Comparison of ENCODE assay signal across 8 mouse cellular contexts in genomic region chr17:28986833-28987232, GRCm38 (mm10). TPM values are rescaled to one million over a fixed set of nuclear protein-coding genes. Genes with fewer than 3 reads are reported as not detected.
DNase-seq lines count a peak whose midpoint lies in the region; ATAC-seq lines count a peak whose summit lies in the region.

No protein-coding gene starts in this region.

- peaks cover 92% of the 10 kb centered on the region for H3K36me3 ChIP-seq in neural tube, embryonic 15.5 days
- H3K36me3 ChIP-seq in embryonic facial prominence, embryonic 11.5 days (replicated peaks; ENCODE audit: control insufficient read depth, insufficient read depth, low read depth, low read length) = no peaks in the 10 kb centered on the region; the same call in 1 of the 2 replicates
- peaks cover 27% of the 10 kb centered on the region for H3K36me3 ChIP-seq in intestine, embryonic 15.5 days

- ATAC-seq in neural tube, embryonic 15.5 days (ENCODE audit: low FRiP score) = no peak
- no peak for ATAC-seq in embryonic facial prominence, embryonic 11.5 days (replicated peaks; ENCODE audit: insufficient number of reproducible peaks, low FRiP score, low TSS enrichment, low read depth)
- ATAC-seq in intestine, embryonic 15.5 days = no peak

- 0 out of 2 replicates have a peak, but pooled peaks cover 2% of the 10 kb centered on the region for H3K4me1 ChIP-seq in neural tube, embryonic 15.5 days
- no peaks in the 10 kb centered on the region for H3K4me1 ChIP-seq in embryonic facial prominence, embryonic 11.5 days (ENCODE audit: control insufficient read depth, insufficient read depth, low read length)
- H3K4me1 ChIP-seq in intestine, embryonic 15.5 days (replicated peaks) = no peaks in the 10 kb centered on the region

- no peak overlapping the region for H3K9ac ChIP-seq in neural tube, embryonic 15.5 days (replicated peaks)
- no peak overlapping the region for H3K9ac ChIP-seq in embryonic facial prominence, embryonic 11.5 days (replicated peaks; ENCODE audit: low read length)
- no peak overlapping the region for H3K9ac ChIP-seq in intestine, embryonic 15.5 days

- H3K9me3 ChIP-seq in neural tube, embryonic 15.5 days (replicated peaks) = no peaks in the 10 kb centered on the region
- no peaks in the 10 kb centered on the region for H3K9me3 ChIP-seq in embryonic facial prominence, embryonic 11.5 days (replicated peaks; ENCODE audit: control insufficient read depth, low read length)
- H3K9me3 ChIP-seq in intestine, embryonic 15.5 days = no peaks in the 10 kb centered on the region

- H3K4me2 ChIP-seq in neural tube, embryonic 15.5 days = no peak overlapping the region
- H3K4me2 ChIP-seq in embryonic facial prominence, embryonic 11.5 days (ENCODE audit: low read depth, low read length) = no peak overlapping the region
- no peak overlapping the region for H3K4me2 ChIP-seq in intestine, embryonic 15.5 days (replicated peaks)

- H3K4me3 ChIP-seq in neural tube, embryonic 15.5 days (replicated peaks) = no peak overlapping the region
- H3K4me3 ChIP-seq in embryonic facial prominence, embryonic 11.5 days (ENCODE audit: low read depth, low read length) = no peak overlapping the region
- H3K4me3 ChIP-seq in intestine, embryonic 15.5 days (replicated peaks) = no peak overlapping the region

- DNase-seq in embryo, embryonic 10 days (ENCODE audit: low spot score) = peak; percentile 43
- DNase-seq in embryo, embryonic 9.5 days (ENCODE audit: extremely low spot score) = no peak
- DNase-seq in neural tube, embryonic 10.5 days (ENCODE audit: extremely low spot score, low spot score) = peak; percentile 26
- peak; percentile 57 for DNase-seq in embryonic facial prominence, embryonic 11.5 days (ENCODE audit: low spot score)
- peak; percentile 50 for DNase-seq in naive thymus-derived CD4-positive, alpha-beta T cell, adult 2 months (ENCODE audit: low read depth)
- no peak for DNase-seq in left cerebral cortex, adult 11 months (ENCODE audit: low spot score)

- H3K27ac ChIP-seq in neural tube, embryonic 15.5 days (replicated peaks) = no peak overlapping the region
- H3K27ac ChIP-seq in embryonic facial prominence, embryonic 11.5 days (replicated peaks; ENCODE audit: low read depth, low read length) = no peak overlapping the region
- H3K27ac ChIP-seq in intestine, embryonic 15.5 days = no peak overlapping the region

- no peaks in the 10 kb centered on the region for H3K27me3 ChIP-seq in neural tube, embryonic 15.5 days (replicated peaks)
- H3K27me3 ChIP-seq in embryonic facial prominence, embryonic 11.5 days (ENCODE audit: control insufficient read depth, insufficient read depth, low read length) = no peaks in the 10 kb centered on the region
- no peaks in the 10 kb centered on the region for H3K27me3 ChIP-seq in intestine, embryonic 15.5 days (replicated peaks)

RNA-seq across cellular contexts. Expression of gene Stk38, which starts 21.0 kb away (rescaled TPM):
- polyA plus RNA-seq in neural tube, embryonic 15.5 days (2015; fragmentation: Nextera tagmentation; extraction: Ambion mirVana) = 81.2 and 82.1 TPM in 2 replicates
- 121 and 127 TPM in 2 replicates for polyA plus RNA-seq in embryonic facial prominence, embryonic 11.5 days (2014; fragmentation: Nextera tagmentation; extraction: Ambion mirVana)
- polyA plus RNA-seq in intestine, embryonic 15.5 days (2015; fragmentation: Nextera tagmentation; extraction: Ambion mirVana) = 90.0 and 90.7 TPM in 2 replicates

RNA-seq across cellular contexts. Expression of gene Kctd20, which starts 35.1 kb away (rescaled TPM):
- polyA plus RNA-seq in neural tube, embryonic 15.5 days (2015; fragmentation: Nextera tagmentation; extraction: Ambion mirVana) = 78.9 and 81.3 TPM in 2 replicates
- polyA plus RNA-seq in embryonic facial prominence, embryonic 11.5 days (2014; fragmentation: Nextera tagmentation; extraction: Ambion mirVana) = 109 and 110 TPM in 2 replicates
- 64.9 and 68.9 TPM in 2 replicates for polyA plus RNA-seq in intestine, embryonic 15.5 days (2015; fragmentation: Nextera tagmentation; extraction: Ambion mirVana)

RNA-seq across cellular contexts. Expression of gene Pxt1, which starts 43.2 kb away (rescaled TPM):
- polyA plus RNA-seq in neural tube, embryonic 15.5 days (2015; fragmentation: Nextera tagmentation; extraction: Ambion mirVana) = 0.24 TPM in 1 of 2 replicates, not detected in the other
- not detected in 2 replicates for polyA plus RNA-seq in embryonic facial prominence, embryonic 11.5 days (2014; fragmentation: Nextera tagmentation; extraction: Ambion mirVana)
- polyA plus RNA-seq in intestine, embryonic 15.5 days (2015; fragmentation: Nextera tagmentation; extraction: Ambion mirVana) = not detected in 2 replicates

RNA-seq across cellular contexts. Expression of gene Srsf3, which starts 45.6 kb away (rescaled TPM):
- 403 and 429 TPM in 2 replicates for polyA plus RNA-seq in neural tube, embryonic 15.5 days (2015; fragmentation: Nextera tagmentation; extraction: Ambion mirVana)
- polyA plus RNA-seq in embryonic facial prominence, embryonic 11.5 days (2014; fragmentation: Nextera tagmentation; extraction: Ambion mirVana) = 937 and 1,031 TPM in 2 replicates
- polyA plus RNA-seq in intestine, embryonic 15.5 days (2015; fragmentation: Nextera tagmentation; extraction: Ambion mirVana) = 485 and 544 TPM in 2 replicates

Comparison
In these comparisons a context has a peak if more than half of its experiments do, and no peak if none do; other contexts are left out.
1. DNase-seq: peak in embryo, embryonic 10 days (single experiment), neural tube, embryonic 10.5 days (single experiment), embryonic facial prominence, embryonic 11.5 days (single experiment) and naive thymus-derived CD4-positive, alpha-beta T cell, adult 2 months (single experiment); none in embryo, embryonic 9.5 days (single experiment) and left cerebral cortex, adult 11 months (single experiment).